Mouse (Mus musculus): ENCODE data around the gene Bsdc1. TPM values are rescaled to one million over a fixed set of nuclear protein-coding genes. Genes with fewer than 3 reads are reported as not detected.

The Bsdc1 gene
- polyA plus RNA-seq, 2 experiments: 27.6 to 28.9 TPM

DNA sequence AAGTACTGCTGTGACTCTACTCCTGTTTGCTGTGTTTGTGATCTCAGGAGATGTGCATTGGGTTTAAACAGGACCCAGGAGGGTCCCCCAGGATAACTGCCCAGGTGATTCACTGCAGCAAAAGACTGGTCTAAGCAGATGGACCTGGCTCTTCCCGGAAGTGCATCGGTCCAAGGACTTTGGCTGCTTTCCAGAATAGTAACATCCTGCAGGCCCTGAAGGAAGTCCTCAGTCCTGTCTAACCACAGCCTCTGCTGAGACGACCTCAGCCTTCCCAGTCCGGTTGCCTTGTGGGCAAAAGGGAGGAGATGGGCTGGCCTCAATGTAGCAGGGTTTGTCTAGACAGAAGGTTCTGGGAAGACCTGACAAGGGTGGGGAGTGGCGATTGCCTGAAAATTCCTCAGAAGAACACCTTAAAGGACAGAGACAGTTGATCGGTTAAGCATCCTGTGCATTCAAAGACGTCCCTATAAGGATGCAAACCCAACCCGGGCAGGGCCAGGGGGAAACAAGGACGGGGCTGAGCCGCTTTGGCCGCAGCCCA is 41.6 kb downstream of the Bsdc1 start:
- Histone ChIP-seq H3K4me1 (ENCODE audit: control insufficient read depth, insufficient read depth, low read length) (no peaks in the 10 kb centered on the region; the same call in 1 of the 2 replicates), H3K9ac (ENCODE audit: low read depth, low read length, severe bottlenecking) (no peak overlapping the region), H3K4me3 (replicated peaks; ENCODE audit: low read length) (no peak overlapping the region), H3K9me3 (ENCODE audit: control insufficient read depth, low read length) (no peaks in the 10 kb centered on the region), H3K4me2 (replicated peaks; ENCODE audit: low read depth, low read length, severe bottlenecking) (no peak overlapping the region), H3K36me3 (ENCODE audit: control insufficient read depth, insufficient read depth, low read length) (no peaks in the 10 kb centered on the region), H3K27me3 (ENCODE audit: control insufficient read depth, insufficient read depth, low read length) (no peaks in the 10 kb centered on the region), H3K27ac (replicated peaks; ENCODE audit: low read depth, low read length) (no peak overlapping the region)
- ATAC-seq (ENCODE audit: low FRiP score, low read depth) (no peak), DNase-seq (ENCODE audit: low spot score) (no peak)
- no peak for TF ChIP-seq POLR2A (IDR thresholded peaks at IDR 0.05; ENCODE audit: borderline replicate concordance, extremely low read depth, insufficient read depth, insufficient read length)
- WGBS: 65% methylated on average over 11 of the region's 11 CpGs

DNA sequence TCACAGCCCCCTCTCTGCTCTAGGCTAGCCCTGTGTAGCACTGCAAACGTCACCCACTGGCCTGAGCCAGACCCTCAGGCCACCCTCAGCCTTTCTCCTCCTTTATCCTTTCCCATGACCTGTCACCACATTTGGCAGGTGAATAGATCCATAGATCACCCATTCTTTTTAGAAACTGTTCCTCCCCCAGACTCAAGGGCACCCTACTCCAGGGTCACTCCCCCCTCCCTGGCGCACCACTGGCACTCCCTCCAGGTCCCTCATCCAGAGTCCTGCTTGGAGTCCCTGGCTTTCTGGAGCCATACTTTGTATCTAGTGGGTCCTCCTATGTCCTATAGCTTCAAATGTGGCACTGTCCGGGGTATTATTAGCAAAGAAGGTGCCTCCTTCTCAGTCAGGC is 44.1 kb downstream of the Bsdc1 start:
- no peaks in the 10 kb centered on the region for H3K27me3 ChIP-seq (ENCODE audit: control insufficient read depth, insufficient read depth, low read length)
- H3K4me1 ChIP-seq (ENCODE audit: control insufficient read depth, insufficient read depth, low read length): no peaks in the 10 kb centered on the region; the same call in 1 of the 2 replicates
- ATAC-seq (ENCODE audit: low FRiP score, low read depth): no peak
- 85% methylated on average over 3 of the region's 3 CpGs for WGBS
- no peak overlapping the region for H3K27ac ChIP-seq (replicated peaks; ENCODE audit: low read depth, low read length)
- TF ChIP-seq POLR2A (IDR thresholded peaks at IDR 0.05; ENCODE audit: borderline replicate concordance, extremely low read depth, insufficient read depth, insufficient read length): no peak
- no peak overlapping the region for H3K4me3 ChIP-seq (replicated peaks; ENCODE audit: low read length)
- no peak overlapping the region for H3K9ac ChIP-seq (ENCODE audit: low read depth, low read length, severe bottlenecking)
- no peak overlapping the region for H3K4me2 ChIP-seq (replicated peaks; ENCODE audit: low read depth, low read length, severe bottlenecking)
- no peaks in the 10 kb centered on the region for H3K9me3 ChIP-seq (ENCODE audit: control insufficient read depth, low read length)
- no peaks in the 10 kb centered on the region for H3K36me3 ChIP-seq (ENCODE audit: control insufficient read depth, insufficient read depth, low read length)
- DNase-seq (ENCODE audit: low spot score): no peak

GRCm38 (mm10) chr4:129507434-129508236 is 46.3 kb downstream of the Bsdc1 start:
- no peak overlapping the region for H3K9ac ChIP-seq (ENCODE audit: low read depth, low read length, severe bottlenecking)
- H3K4me3 ChIP-seq (replicated peaks; ENCODE audit: low read length): no peak overlapping the region
- DNase-seq (ENCODE audit: low spot score): no peak
- H3K27ac ChIP-seq (replicated peaks; ENCODE audit: low read depth, low read length): no peak overlapping the region
- no peaks in the 10 kb centered on the region for H3K9me3 ChIP-seq (ENCODE audit: control insufficient read depth, low read length)
- no peak for ATAC-seq (ENCODE audit: low FRiP score, low read depth)
- no peak overlapping the region for H3K4me2 ChIP-seq (replicated peaks; ENCODE audit: low read depth, low read length, severe bottlenecking)
- 60% methylated on average over 9 of the region's 10 CpGs for WGBS
- peaks cover 4% of the 10 kb centered on the region; the same call in 1 of the 2 replicates for H3K4me1 ChIP-seq (ENCODE audit: control insufficient read depth, insufficient read depth, low read length)
- H3K27me3 ChIP-seq (ENCODE audit: control insufficient read depth, insufficient read depth, low read length): no peaks in the 10 kb centered on the region
- no peaks in the 10 kb centered on the region for H3K36me3 ChIP-seq (ENCODE audit: control insufficient read depth, insufficient read depth, low read length)
- no peak for TF ChIP-seq POLR2A (IDR thresholded peaks at IDR 0.05; ENCODE audit: borderline replicate concordance, extremely low read depth, insufficient read depth, insufficient read length)

- no peak for ATAC-seq (ENCODE audit: low FRiP score, low read depth)
These were observed 46.8 kb downstream of the Bsdc1 start for GRCm38 (mm10) chr4:129508237-129508515.

DNA sequence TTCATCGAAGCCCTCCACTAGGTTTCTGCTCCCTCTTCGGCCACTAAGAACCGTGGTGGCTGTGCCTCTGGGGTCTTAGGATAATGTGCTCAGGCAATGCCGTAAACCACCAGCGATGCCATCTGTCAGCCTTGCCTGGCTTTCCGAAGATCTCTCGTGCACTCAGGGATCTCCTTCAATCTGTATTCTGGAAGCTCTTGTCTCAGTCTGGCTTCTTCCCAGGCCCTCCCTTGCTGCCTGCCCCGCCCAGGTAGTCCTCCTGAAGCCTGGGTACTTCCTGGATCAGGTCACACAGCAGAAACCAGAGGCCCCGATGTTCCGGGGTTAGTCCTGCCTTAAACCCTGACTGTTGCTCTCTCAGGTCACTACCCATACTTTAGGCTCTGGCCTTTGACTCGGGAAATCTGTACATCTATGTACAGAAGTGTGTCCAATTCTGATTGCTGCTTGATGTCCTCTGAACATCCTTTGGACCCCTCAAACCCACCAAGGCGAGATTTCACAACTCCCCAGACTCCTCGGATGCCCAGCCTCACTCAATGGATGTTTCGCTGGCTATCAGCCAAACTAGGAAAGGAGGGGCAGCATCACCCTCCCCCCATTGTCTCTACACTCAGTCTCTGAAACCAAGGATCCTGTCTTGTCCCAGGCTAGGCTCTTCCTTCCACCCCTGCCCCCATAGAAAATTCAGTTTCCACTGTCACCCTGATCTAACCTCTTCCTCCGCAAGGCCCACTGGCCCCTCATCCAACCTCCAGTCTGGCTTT is 47.6 kb downstream of the Bsdc1 start:
- Histone ChIP-seq H3K4me1 (ENCODE audit: control insufficient read depth, insufficient read depth, low read length) (peaks cover 10% of the 10 kb centered on the region; the same call in 1 of the 2 replicates), H3K4me3 (replicated peaks; ENCODE audit: low read length) (no peak overlapping the region), H3K27me3 (ENCODE audit: control insufficient read depth, insufficient read depth, low read length) (no peaks in the 10 kb centered on the region), H3K4me2 (replicated peaks; ENCODE audit: low read depth, low read length, severe bottlenecking) (no peak overlapping the region), H3K36me3 (ENCODE audit: control insufficient read depth, insufficient read depth, low read length) (no peaks in the 10 kb centered on the region), H3K27ac (replicated peaks; ENCODE audit: low read depth, low read length) (no peak overlapping the region), H3K9me3 (ENCODE audit: control insufficient read depth, low read length) (no peaks in the 10 kb centered on the region), H3K9ac (ENCODE audit: low read depth, low read length, severe bottlenecking) (no peak overlapping the region)
- ATAC-seq (ENCODE audit: low FRiP score, low read depth): no peak
- WGBS: 61% methylated on average over 15 of the region's 15 CpGs
- DNase-seq (ENCODE audit: low spot score): no peak
- no peak for TF ChIP-seq POLR2A (IDR thresholded peaks at IDR 0.05; ENCODE audit: borderline replicate concordance, extremely low read depth, insufficient read depth, insufficient read length)

More at GRCm38 (mm10) chr4:129508237-129508515, 46.8 kb downstream of the Bsdc1 start:
- Histone ChIP-seq H3K36me3 (ENCODE audit: control insufficient read depth, insufficient read depth, low read length) (no peaks in the 10 kb centered on the region), H3K27me3 (ENCODE audit: control insufficient read depth, insufficient read depth, low read length) (no peaks in the 10 kb centered on the region), H3K4me2 (replicated peaks; ENCODE audit: low read depth, low read length, severe bottlenecking) (no peak overlapping the region), H3K4me3 (replicated peaks; ENCODE audit: low read length) (no peak overlapping the region), H3K27ac (replicated peaks; ENCODE audit: low read depth, low read length) (no peak overlapping the region), H3K9me3 (ENCODE audit: control insufficient read depth, low read length) (no peaks in the 10 kb centered on the region), H3K9ac (ENCODE audit: low read depth, low read length, severe bottlenecking) (no peak overlapping the region), H3K4me1 (ENCODE audit: control insufficient read depth, insufficient read depth, low read length) (peaks cover 9% of the 10 kb centered on the region; the same call in 1 of the 2 replicates)
- TF ChIP-seq POLR2A (IDR thresholded peaks at IDR 0.05; ENCODE audit: borderline replicate concordance, extremely low read depth, insufficient read depth, insufficient read length): no peak
- 66% methylated on average over 3 of the region's 3 CpGs for WGBS
- no peak for DNase-seq (ENCODE audit: low spot score)
